Mouse (Mus musculus): ENCODE measurements at regions not wholly inside any gene's neighbourhood (a gene's known extent, or its start where the extent isn't known, plus 50 kb on each side); places are given as distances from the start of the nearest gene placed in this dataset.
A peak's percentile ranks its signal among the peaks of the same experiment; 100 is the strongest.

DNA sequence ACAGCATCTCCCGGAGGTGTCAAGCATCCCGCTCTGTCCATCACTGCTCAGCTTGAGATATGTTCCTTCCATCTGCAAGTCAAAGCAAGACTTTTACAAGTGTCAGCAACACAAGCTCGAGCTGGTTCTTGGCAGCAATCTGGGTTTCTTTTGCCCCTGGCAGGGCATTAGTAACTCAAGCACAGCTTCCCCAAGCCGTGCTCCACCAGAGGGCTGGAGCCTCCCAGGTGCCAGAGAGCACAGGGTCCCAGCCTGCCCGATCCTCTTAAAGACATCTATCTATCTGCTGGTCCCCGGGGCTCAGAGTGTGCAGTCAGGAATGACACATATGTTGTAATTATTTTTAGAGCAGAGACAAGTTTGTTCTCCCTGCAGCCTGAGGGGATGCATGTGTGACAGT, 132.3 kb downstream of the Gas1 start:
- intact Hi-C loops (cut with DNase I) = no loop called here
- H3K27me3 ChIP-seq (ENCODE audit: control insufficient read depth, insufficient read depth, low read length) = peaks cover 2% of the 10 kb centered on the region; the same call in 1 of the 2 replicates
- H3K36me3 ChIP-seq (ENCODE audit: control insufficient read depth, insufficient read depth, low read length) = no peaks in the 10 kb centered on the region
- DNase-seq = no peak
- H3K4me1 ChIP-seq (ENCODE audit: control insufficient read depth, insufficient read depth, low read length) = peaks cover 1% of the 10 kb centered on the region; the same call in 1 of the 2 replicates
- no peaks in the 10 kb centered on the region for H3K79me2 ChIP-seq (replicated peaks; ENCODE audit: control insufficient read depth, insufficient read depth, low read length)
- WGBS = 41% methylated on average over 6 of the region's 6 CpGs
- no peak overlapping the region for H3K27ac ChIP-seq
- no peak for TF ChIP-seq CTCF (IDR thresholded peaks at IDR 0.05)
- no peak for TF ChIP-seq POLR2A (IDR thresholded peaks at IDR 0.05; ENCODE audit: insufficient read depth, low read depth, low read length)
- TF ChIP-seq EP300 (IDR thresholded peaks at IDR 0.05; ENCODE audit: insufficient read depth, low read depth, low read length) = no peak
- H3K4me3 ChIP-seq = no peak overlapping the region
- H3K9ac ChIP-seq (ENCODE audit: low read depth, low read length) = no peak overlapping the region

DNA sequence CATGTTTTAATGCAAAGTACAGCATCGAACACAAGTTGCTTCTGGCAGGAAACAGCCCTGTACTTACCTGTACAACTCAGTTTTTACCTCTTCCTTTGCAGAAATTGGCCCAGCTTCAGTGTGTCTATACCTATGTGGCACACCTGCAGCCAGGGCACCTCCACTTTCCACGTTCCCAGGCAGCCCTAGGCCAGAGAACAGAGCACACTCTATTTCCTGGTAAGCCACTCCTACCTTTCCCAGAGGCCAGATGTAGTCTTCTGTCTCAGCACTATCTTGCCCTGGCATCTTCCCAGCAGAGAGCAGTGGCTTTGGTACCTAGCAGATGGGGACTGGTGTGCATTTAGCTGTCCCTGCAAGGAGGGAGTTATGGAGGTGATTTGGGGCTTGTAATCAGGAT, 134.7 kb downstream of the Gas1 start:
- intact Hi-C loops (cut with DNase I) = no loop called here
- no peaks in the 10 kb centered on the region for H3K36me3 ChIP-seq (ENCODE audit: control insufficient read depth, insufficient read depth, low read length)
- DNase-seq = no peak
- TF ChIP-seq CTCF (IDR thresholded peaks at IDR 0.05) (no peak), EP300 (IDR thresholded peaks at IDR 0.05; ENCODE audit: insufficient read depth, low read depth, low read length) (no peak), POLR2A (IDR thresholded peaks at IDR 0.05; ENCODE audit: insufficient read depth, low read depth, low read length) (no peak)
- no peaks in the 10 kb centered on the region for H3K79me2 ChIP-seq (replicated peaks; ENCODE audit: control insufficient read depth, insufficient read depth, low read length)
- no peak overlapping the region for H3K9ac ChIP-seq (ENCODE audit: low read depth, low read length)
- H3K27ac ChIP-seq = no peak overlapping the region
- 79% methylated on average over 2 of the region's 2 CpGs for WGBS
- no peak overlapping the region for H3K4me3 ChIP-seq
- H3K27me3 ChIP-seq (ENCODE audit: control insufficient read depth, insufficient read depth, low read length) = peaks cover 2% of the 10 kb centered on the region; the same call in 1 of the 2 replicates
- no peaks in the 10 kb centered on the region for H3K4me1 ChIP-seq (ENCODE audit: control insufficient read depth, insufficient read depth, low read length)

DNA sequence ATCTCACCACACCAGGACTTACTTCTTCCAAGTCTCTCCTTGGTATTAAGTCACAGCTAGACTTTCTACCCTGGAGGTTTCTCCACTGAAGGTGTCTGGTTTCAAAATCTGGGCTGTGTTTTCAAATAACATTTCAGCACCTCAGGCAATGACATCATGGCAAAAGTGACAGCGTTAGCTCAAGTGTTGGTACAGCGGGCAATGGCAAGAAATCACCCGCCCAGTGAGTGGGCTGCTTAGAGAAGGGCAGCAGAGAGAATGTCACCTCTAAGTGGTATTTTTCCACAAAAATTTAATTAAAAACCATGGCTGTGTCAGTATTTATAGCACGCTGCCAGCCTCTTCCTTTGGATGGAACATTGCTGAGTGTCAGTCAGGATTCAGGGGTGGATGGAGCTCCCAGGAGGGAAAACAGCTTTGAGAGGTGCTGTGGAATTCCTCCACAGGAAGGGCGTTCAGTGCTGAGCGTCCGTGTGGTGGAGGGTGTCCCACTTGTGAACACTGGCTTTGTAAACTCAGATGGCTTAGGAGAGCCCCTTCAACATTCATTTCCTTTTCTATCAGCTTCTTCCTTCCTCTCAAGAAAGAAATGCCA, 141.5 kb downstream of the Gas1 start:
- DNase-seq = no peak
- Histone ChIP-seq H3K9ac (ENCODE audit: low read depth, low read length) (no peak overlapping the region), H3K36me3 (ENCODE audit: control insufficient read depth, insufficient read depth, low read length) (no peaks in the 10 kb centered on the region), H3K27ac (no peak overlapping the region; the same call in 1 of the 2 replicates), H3K4me1 (ENCODE audit: control insufficient read depth, insufficient read depth, low read length) (no peaks in the 10 kb centered on the region; the same call in 1 of the 2 replicates), H3K79me2 (replicated peaks; ENCODE audit: control insufficient read depth, insufficient read depth, low read length) (no peaks in the 10 kb centered on the region), H3K4me3 (no peak overlapping the region), H3K27me3 (ENCODE audit: control insufficient read depth, insufficient read depth, low read length) (no peaks in the 10 kb centered on the region)
- WGBS = 41% methylated on average over 7 of the region's 7 CpGs
- intact Hi-C loops (cut with DNase I) = loop anchor here (2.0 kb wide), 1 partner anchor 15 kb away; no protein-coding TSS in a partner anchor
- no peak for TF ChIP-seq EP300 (IDR thresholded peaks at IDR 0.05; ENCODE audit: insufficient read depth, low read depth, low read length)
- TF ChIP-seq CTCF (IDR thresholded peaks at IDR 0.05) = no peak
- TF ChIP-seq POLR2A (IDR thresholded peaks at IDR 0.05; ENCODE audit: insufficient read depth, low read depth, low read length) = no peak

DNA sequence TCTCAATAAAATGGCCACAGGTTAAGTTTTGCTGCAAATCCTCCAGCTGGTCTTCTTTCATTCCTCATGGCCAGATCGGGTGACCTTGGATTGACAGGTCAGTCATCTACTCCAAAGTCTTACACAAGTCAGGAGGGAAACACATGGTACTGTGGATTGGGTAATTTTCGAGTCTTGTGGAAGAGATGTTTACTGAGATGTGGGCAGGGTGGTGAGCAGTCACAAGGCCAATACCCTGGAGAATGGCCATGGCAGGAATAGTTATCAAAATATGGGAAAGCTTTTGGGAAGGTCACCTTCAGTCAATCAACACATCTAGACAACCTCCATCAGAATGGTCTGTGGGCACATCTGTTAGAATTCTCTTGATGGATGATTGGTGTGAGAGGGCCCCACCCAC, 144.0 kb downstream of the Gas1 start:
- no peaks in the 10 kb centered on the region for H3K27me3 ChIP-seq (ENCODE audit: control insufficient read depth, insufficient read depth, low read length)
- TF ChIP-seq POLR2A (IDR thresholded peaks at IDR 0.05; ENCODE audit: insufficient read depth, low read depth, low read length) (no peak), EP300 (IDR thresholded peaks at IDR 0.05; ENCODE audit: insufficient read depth, low read depth, low read length) (no peak), CTCF (IDR thresholded peaks at IDR 0.05) (no peak)
- no peak overlapping the region for H3K4me3 ChIP-seq
- DNase-seq = no peak
- intact Hi-C loops (cut with DNase I) = no loop called here
- H3K4me1 ChIP-seq (ENCODE audit: control insufficient read depth, insufficient read depth, low read length) = no peaks in the 10 kb centered on the region; the same call in 1 of the 2 replicates
- H3K27ac ChIP-seq = no peak overlapping the region
- WGBS = 75% methylated on average over 2 of the region's 2 CpGs
- no peaks in the 10 kb centered on the region for H3K79me2 ChIP-seq (replicated peaks; ENCODE audit: control insufficient read depth, insufficient read depth, low read length)
- no peak overlapping the region for H3K9ac ChIP-seq (ENCODE audit: low read depth, low read length)
- no peaks in the 10 kb centered on the region for H3K36me3 ChIP-seq (ENCODE audit: control insufficient read depth, insufficient read depth, low read length)

DNA sequence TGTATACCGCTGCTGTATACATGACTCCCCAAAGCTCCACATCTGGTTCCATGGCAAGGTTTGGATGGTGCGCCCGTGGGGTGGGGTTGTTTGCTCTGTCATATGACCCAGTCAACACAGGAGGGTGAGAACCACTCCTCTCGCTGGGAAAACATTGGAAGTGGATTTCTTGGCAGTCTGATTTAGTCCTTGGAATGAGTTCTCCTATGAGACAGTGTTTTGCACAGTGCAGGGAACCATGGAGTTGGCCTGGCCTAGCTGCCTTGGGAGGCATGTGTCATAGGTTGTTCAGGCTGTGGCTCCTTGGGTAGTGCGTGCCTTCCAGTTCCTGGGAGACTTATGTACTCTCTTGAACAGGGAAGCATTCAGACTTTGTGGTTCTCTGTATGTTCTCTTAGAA, 144.6 kb downstream of the Gas1 start:
- intact Hi-C loops (cut with DNase I) = no loop called here
- peak in 1 of 2 experiments; percentile 38 for DNase-seq
- 78% methylated on average over 5 of the region's 5 CpGs for WGBS
- TF ChIP-seq EP300 (IDR thresholded peaks at IDR 0.05; ENCODE audit: insufficient read depth, low read depth, low read length) = no peak
- no peak for TF ChIP-seq POLR2A (IDR thresholded peaks at IDR 0.05; ENCODE audit: insufficient read depth, low read depth, low read length)
- TF ChIP-seq CTCF (IDR thresholded peaks at IDR 0.05) = no peak
- no peaks in the 10 kb centered on the region; the same call in 1 of the 2 replicates for H3K4me1 ChIP-seq (ENCODE audit: control insufficient read depth, insufficient read depth, low read length)
- H3K27me3 ChIP-seq (ENCODE audit: control insufficient read depth, insufficient read depth, low read length) = no peaks in the 10 kb centered on the region
- H3K4me3 ChIP-seq = no peak overlapping the region
- no peak overlapping the region for H3K9ac ChIP-seq (ENCODE audit: low read depth, low read length)
- no peaks in the 10 kb centered on the region for H3K36me3 ChIP-seq (ENCODE audit: control insufficient read depth, insufficient read depth, low read length)
- H3K79me2 ChIP-seq (replicated peaks; ENCODE audit: control insufficient read depth, insufficient read depth, low read length) = no peaks in the 10 kb centered on the region
- H3K27ac ChIP-seq = no peak overlapping the region; the same call in 1 of the 2 replicates

DNA sequence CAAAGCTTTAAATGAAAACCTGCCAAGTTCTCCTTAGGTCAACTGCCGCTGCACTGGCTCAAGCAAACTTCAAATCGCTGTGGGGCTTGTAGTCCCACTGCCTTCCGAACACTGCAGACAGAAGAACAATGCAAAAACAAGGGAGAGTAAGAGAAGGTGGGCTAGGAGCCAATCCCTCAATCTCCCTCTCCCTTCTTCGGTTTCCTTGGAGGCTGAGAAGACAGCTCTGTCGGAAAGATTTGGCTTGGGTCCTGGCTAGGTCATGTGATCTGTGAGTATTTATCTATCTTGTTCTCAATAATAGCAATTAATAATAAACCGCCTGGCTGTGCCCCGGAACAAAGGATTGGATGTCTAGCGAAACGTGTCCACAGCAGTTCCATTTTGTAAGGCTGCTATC, 147.6 kb downstream of the Gas1 start:
- DNase-seq = peak in 1 of 2 experiments; percentile 38
- H3K27me3 ChIP-seq (ENCODE audit: control insufficient read depth, insufficient read depth, low read length) = no peaks in the 10 kb centered on the region
- no peak overlapping the region; the same call in 1 of the 2 replicates for H3K27ac ChIP-seq

More for the DNA sequence above, 147.6 kb downstream of the Gas1 start:
- TF ChIP-seq EP300 (IDR thresholded peaks at IDR 0.05; ENCODE audit: insufficient read depth, low read depth, low read length) (no peak), POLR2A (IDR thresholded peaks at IDR 0.05; ENCODE audit: insufficient read depth, low read depth, low read length) (no peak), CTCF (IDR thresholded peaks at IDR 0.05) (no peak)
- no peak overlapping the region for H3K4me3 ChIP-seq
- no peaks in the 10 kb centered on the region for H3K36me3 ChIP-seq (ENCODE audit: control insufficient read depth, insufficient read depth, low read length)
- WGBS = 56% methylated on average over 9 of the region's 9 CpGs
- no peaks in the 10 kb centered on the region for H3K79me2 ChIP-seq (replicated peaks; ENCODE audit: control insufficient read depth, insufficient read depth, low read length)
- H3K4me1 ChIP-seq (ENCODE audit: control insufficient read depth, insufficient read depth, low read length) = no peaks in the 10 kb centered on the region; the same call in 1 of the 2 replicates
- no peak overlapping the region for H3K9ac ChIP-seq (ENCODE audit: low read depth, low read length)
- intact Hi-C loops (cut with DNase I) = no loop called here

Measured in heart, adult 2 months (tissue).